ENCODE assay signal across 8 mouse cellular contexts in genomic region chr15:97964836-97965187, GRCm38 (mm10). TPM values are rescaled to one million over a fixed set of nuclear protein-coding genes. Genes with fewer than 3 reads are reported as not detected.
A peak's percentile ranks its signal among the peaks of the same experiment; 100 is the strongest.
DNase-seq lines count a peak whose midpoint lies in the region; ATAC-seq and TF ChIP-seq lines count a peak whose summit lies in the region.

No protein-coding gene starts in this region.

- WGBS in kidney, postnatal 0 days: 28% methylated on average over 7 of the region's 7 CpGs
- 18% methylated on average over 7 of the region's 7 CpGs for WGBS in hindbrain, embryonic 13.5 days
- 7% methylated on average over 7 of the region's 7 CpGs for WGBS in midbrain, embryonic 16.5 days

- TF ChIP-seq CTCF in kidney, postnatal 0 days (IDR thresholded peaks at IDR 0.05; ENCODE audit: low read depth): no peak

- no peaks in the 10 kb centered on the region for H3K9me3 ChIP-seq in kidney, postnatal 0 days (replicated peaks; ENCODE audit: low read length)
- H3K9me3 ChIP-seq in hindbrain, embryonic 13.5 days: no peaks in the 10 kb centered on the region
- H3K9me3 ChIP-seq in midbrain, embryonic 16.5 days (replicated peaks; ENCODE audit: control insufficient read depth, low read length, poor library complexity, severe bottlenecking): no peaks in the 10 kb centered on the region

- H3K4me3 ChIP-seq in kidney, postnatal 0 days (replicated peaks; ENCODE audit: low read depth, low read length): peak overlapping the region; percentile 61
- H3K4me3 ChIP-seq in hindbrain, embryonic 13.5 days: peak overlapping the region; percentile 55
- peak overlapping the region; percentile 62 for H3K4me3 ChIP-seq in midbrain, embryonic 16.5 days (ENCODE audit: low read depth, low read length)

- peak overlapping the region; percentile 75 for H3K9ac ChIP-seq in kidney, postnatal 0 days (ENCODE audit: low read depth, low read length)
- H3K9ac ChIP-seq in hindbrain, embryonic 13.5 days: peak overlapping the region; percentile 75
- H3K9ac ChIP-seq in midbrain, embryonic 16.5 days (ENCODE audit: low read depth, low read length): peak overlapping the region; percentile 77

- H3K4me1 ChIP-seq in kidney, postnatal 0 days (replicated peaks; ENCODE audit: insufficient read depth, low read length): 0 out of 2 replicates have a peak, but pooled peaks cover 4% of the 10 kb centered on the region
- H3K4me1 ChIP-seq in hindbrain, embryonic 13.5 days (replicated peaks): peaks cover 21% of the 10 kb centered on the region
- peaks cover 14% of the 10 kb centered on the region for H3K4me1 ChIP-seq in midbrain, embryonic 16.5 days (ENCODE audit: control insufficient read depth, insufficient read depth, low read length)

- ATAC-seq in kidney, postnatal 0 days (replicated peaks; ENCODE audit: low FRiP score, low read depth): no peak
- peak; percentile 47; the same call in 1 of the 2 replicates for ATAC-seq in hindbrain, embryonic 13.5 days (ENCODE audit: low FRiP score)
- peak; percentile 46; the same call in 1 of the 2 replicates for ATAC-seq in midbrain, embryonic 16.5 days

- H3K4me2 ChIP-seq in kidney, postnatal 0 days (ENCODE audit: low read length): peak overlapping the region; percentile 81
- H3K4me2 ChIP-seq in hindbrain, embryonic 13.5 days: peak overlapping the region; percentile 73
- H3K4me2 ChIP-seq in midbrain, embryonic 16.5 days (ENCODE audit: low read length): peak overlapping the region; percentile 78

- no peak for DNase-seq in kidney, postnatal 0 days (ENCODE audit: low spot score)
- DNase-seq in kidney, postnatal 36 days: no peak
- peak; percentile 39 for DNase-seq in cerebellum, adult 8-10 months
- DNase-seq in gastrocnemius, adult 8-10 months (ENCODE audit: low spot score in 2 of 2): no peak
- no peak for DNase-seq in MN1 (ENCODE audit: low spot score)
- no peak for DNase-seq in adrenal gland, adult 2 months

- no peaks in the 10 kb centered on the region for H3K36me3 ChIP-seq in kidney, postnatal 0 days (ENCODE audit: insufficient read depth, low read length)
- peaks cover 4% of the 10 kb centered on the region; the same call in 1 of the 2 replicates for H3K36me3 ChIP-seq in hindbrain, embryonic 13.5 days
- H3K36me3 ChIP-seq in midbrain, embryonic 16.5 days (ENCODE audit: control insufficient read depth, insufficient read depth, low read length): no peaks in the 10 kb centered on the region

- H3K27me3 ChIP-seq in kidney, postnatal 0 days (ENCODE audit: insufficient read depth, low read length): no peaks in the 10 kb centered on the region
- no peaks in the 10 kb centered on the region for H3K27me3 ChIP-seq in hindbrain, embryonic 13.5 days
- no peaks in the 10 kb centered on the region for H3K27me3 ChIP-seq in midbrain, embryonic 16.5 days (ENCODE audit: control insufficient read depth, insufficient read depth, low read depth, low read length)

- peak overlapping the region; percentile 85; the same call in 1 of the 2 replicates for H3K27ac ChIP-seq in kidney, postnatal 0 days
- peak overlapping the region; percentile 87 for H3K27ac ChIP-seq in hindbrain, embryonic 13.5 days
- H3K27ac ChIP-seq in midbrain, embryonic 16.5 days (ENCODE audit: low read length): peak overlapping the region; percentile 83

RNA-seq across cellular contexts. Expression of gene Tmem106c, which starts 0.8 kb away (rescaled TPM):
- 55.0 and 58.3 TPM in 2 replicates for polyA plus RNA-seq in kidney, postnatal 0 days (2015; fragmentation: Nextera tagmentation; extraction: Ambion mirVana)
- 53.6 and 58.3 TPM in 2 replicates for polyA plus RNA-seq in hindbrain, embryonic 13.5 days (2015; fragmentation: Nextera tagmentation; extraction: Ambion mirVana)
- 52.5 and 57.2 TPM in 2 replicates for polyA plus RNA-seq in midbrain, embryonic 16.5 days (2015; fragmentation: Nextera tagmentation; extraction: Ambion mirVana)
- total RNA-seq in gastrocnemius, adult 8-10 months (2022): 1 to 10 TPM; 4.3 to 8.5 (median 6.5) TPM
- 10 to 100 TPM; 51.5 to 54.2 TPM for total RNA-seq in adrenal gland, adult 2 months (2021)
- polyA plus RNA-seq in adrenal gland, adult 2 months (2012; rRNA removed): 44.4 and 45.4 TPM in 2 replicates

RNA-seq across cellular contexts. Expression of gene Col2a1, which starts 39.7 kb away (rescaled TPM):
- polyA plus RNA-seq in kidney, postnatal 0 days (2015; fragmentation: Nextera tagmentation; extraction: Ambion mirVana): 14.8 and 16.4 TPM in 2 replicates
- polyA plus RNA-seq in hindbrain, embryonic 13.5 days (2015; fragmentation: Nextera tagmentation; extraction: Ambion mirVana): 53.5 and 69.4 TPM in 2 replicates
- 22.6 and 34.8 TPM in 2 replicates for polyA plus RNA-seq in midbrain, embryonic 16.5 days (2015; fragmentation: Nextera tagmentation; extraction: Ambion mirVana)
- under 1 TPM; 0.19 to 0.51 (median 0.38) TPM for total RNA-seq in gastrocnemius, adult 8-10 months (2022)
- total RNA-seq in adrenal gland, adult 2 months (2021): not detected
- 0.03 TPM in 2 replicates for polyA plus RNA-seq in adrenal gland, adult 2 months (2012; rRNA removed)

RNA-seq across cellular contexts. Expression of gene Vdr, which starts 54.4 kb away (rescaled TPM):
- 20.6 and 22.5 TPM in 2 replicates for polyA plus RNA-seq in kidney, postnatal 0 days (2015; fragmentation: Nextera tagmentation; extraction: Ambion mirVana)
- 0.04 and 0.06 TPM in 2 replicates for polyA plus RNA-seq in hindbrain, embryonic 13.5 days (2015; fragmentation: Nextera tagmentation; extraction: Ambion mirVana)
- polyA plus RNA-seq in midbrain, embryonic 16.5 days (2015; fragmentation: Nextera tagmentation; extraction: Ambion mirVana): 0.05 and 0.15 TPM in 2 replicates
- under 1 TPM in 3 of 4 experiments, not detected in 1; 0.07 to 0.13 (median 0.10) TPM for total RNA-seq in gastrocnemius, adult 8-10 months (2022)
- total RNA-seq in adrenal gland, adult 2 months (2021): 10 to 100 TPM in 1 of 2 experiments, 1 to 10 TPM in 1; 6.6 to 17.1 TPM
- 2.7 and 5.8 TPM in 2 replicates for polyA plus RNA-seq in adrenal gland, adult 2 months (2012; rRNA removed)

Comparison
In these comparisons a context has a peak if more than half of its experiments do, and no peak if none do; other contexts are left out.
1. RNA of gene Col2a1, which starts 39.7 kb away (polyA plus RNA-seq): 53.5 to 69.4 TPM in hindbrain, embryonic 13.5 days, 22.6 to 34.8 TPM in midbrain, embryonic 16.5 days and 14.8 to 16.4 TPM in kidney, postnatal 0 days; 0.03 TPM in adrenal gland, adult 2 months; every median in the first group is over 10 times any median in the second.
2. Peak in every context shown above with its lines, with median percentiles within 50 percentile points of each other: H3K27ac ChIP-seq, H3K4me2 ChIP-seq, H3K4me3 ChIP-seq and H3K9ac ChIP-seq.